Mouse (Mus musculus) thymus, postnatal 0 days (tissue): ENCODE measurements at regions not wholly inside any gene's neighbourhood (a gene's known extent, or its start where the extent isn't known, plus 50 kb on each side); places are given as distances from the start of the nearest gene placed in this dataset.

ENCODE experiments used
- DNase-seq: peaks from one replicate; pipeline ENCODE4 v3.0.0-alpha.2; 2015; ENCODE audit warnings: low spot score

GRCm38 (mm10) chr13:52046020-52046419, 199.5 kb downstream of the Gadd45g start:
- DNase-seq: no peak

- DNase-seq: no peak
Observed at GRCm38 (mm10) chr13:52046700-52047099, 200.2 kb downstream of the Gadd45g start.

- no peak for DNase-seq
Observed at GRCm38 (mm10) chr13:52047937-52048336, 201.5 kb downstream of the Gadd45g start.

- no peak for DNase-seq
Observed at GRCm38 (mm10) chr13:52048777-52049176, 202.3 kb downstream of the Gadd45g start.

GRCm38 (mm10) chr13:52049249-52049648, 202.8 kb downstream of the Gadd45g start:
- no peak for DNase-seq

- DNase-seq: no peak
Observed at GRCm38 (mm10) chr13:52055741-52056140, 209.3 kb downstream of the Gadd45g start.

- DNase-seq: no peak
Observed at GRCm38 (mm10) chr13:52057456-52057855, 211.0 kb downstream of the Gadd45g start.

GRCm38 (mm10) chr13:52059756-52060417, 213.4 kb downstream of the Gadd45g start:
- DNase-seq: no peak

GRCm38 (mm10) chr13:52060418-52060870, 214.0 kb downstream of the Gadd45g start:
- DNase-seq: no peak

GRCm38 (mm10) chr13:52061454-52061853, 215.0 kb downstream of the Gadd45g start:
- DNase-seq: no peak

- no peak for DNase-seq
Observed at GRCm38 (mm10) chr13:52061881-52062280, 215.4 kb downstream of the Gadd45g start.

GRCm38 (mm10) chr13:52062576-52062975, 216.1 kb downstream of the Gadd45g start:
- no peak for DNase-seq

- no peak for DNase-seq
Observed at GRCm38 (mm10) chr13:52065274-52065673, 218.8 kb downstream of the Gadd45g start.

- DNase-seq: no peak
Observed at GRCm38 (mm10) chr13:52065720-52066119, 219.2 kb downstream of the Gadd45g start.

GRCm38 (mm10) chr13:52067048-52067447, 220.6 kb downstream of the Gadd45g start:
- no peak for DNase-seq

- DNase-seq: no peak
Observed at GRCm38 (mm10) chr13:52068886-52069439, 222.5 kb downstream of the Gadd45g start.

- DNase-seq: no peak
Observed at GRCm38 (mm10) chr13:52069714-52070113, 223.2 kb downstream of the Gadd45g start.

GRCm38 (mm10) chr13:52070731-52071663, 224.5 kb downstream of the Gadd45g start:
- DNase-seq: peak; percentile 60

- no peak for DNase-seq
Observed at GRCm38 (mm10) chr13:52077616-52078015, 231.1 kb downstream of the Gadd45g start.

- peak; percentile 75 for DNase-seq
Observed at GRCm38 (mm10) chr13:52078561-52078960, 232.1 kb downstream of the Gadd45g start.

GRCm38 (mm10) chr13:52079678-52080246, 233.3 kb downstream of the Gadd45g start:
- no peak for DNase-seq
